ENCODE assay signal across 8 mouse cellular contexts in genomic region chr2:37704141-37704760, GRCm38 (mm10). TPM values are rescaled to one million over a fixed set of nuclear protein-coding genes. Genes with fewer than 3 reads are reported as not detected.
DNase-seq lines count a peak whose midpoint lies in the region; ATAC-seq and TF ChIP-seq lines count a peak whose summit lies in the region.

No protein-coding gene starts in this region.

- TF ChIP-seq POLR2A in heart, adult 2 months (IDR thresholded peaks at IDR 0.05; ENCODE audit: insufficient read depth, low read depth, low read length) = no peak
- TF ChIP-seq POLR2A in MEL (IDR thresholded peaks at IDR 0.05; ENCODE audit: control insufficient read depth in 1 of 2, insufficient read depth in 1 of 2, low read depth in 1 of 2, low read length in 2 of 2, poor library complexity in 1 of 2) = no peak

- 16% methylated on average over 4 of the region's 4 CpGs for WGBS in heart, adult 2 months
- 15% methylated on average over 4 of the region's 4 CpGs for WGBS in forebrain, embryonic 13.5 days
- WGBS in kidney, embryonic 16.5 days = 18% methylated on average over 4 of the region's 4 CpGs
- WGBS in neural tube, embryonic 12.5 days = 18% methylated on average over 4 of the region's 4 CpGs

- H3K4me2 ChIP-seq in forebrain, embryonic 13.5 days = peak overlapping the region; percentile 86
- H3K4me2 ChIP-seq in kidney, embryonic 16.5 days (replicated peaks; ENCODE audit: low read depth, low read length) = peak overlapping the region; percentile 86
- H3K4me2 ChIP-seq in neural tube, embryonic 12.5 days (replicated peaks) = peak overlapping the region; percentile 83

- peak overlapping the region; percentile 93 for H3K27ac ChIP-seq in heart, adult 2 months
- no peak overlapping the region for H3K27ac ChIP-seq in MEL (ENCODE audit: control insufficient read depth, low read depth, low read length)
- H3K27ac ChIP-seq in forebrain, embryonic 13.5 days = peak overlapping the region; percentile 96
- H3K27ac ChIP-seq in kidney, embryonic 16.5 days (ENCODE audit: low read length) = peak overlapping the region; percentile 94
- H3K27ac ChIP-seq in neural tube, embryonic 12.5 days = no peak overlapping the region

- no peaks in the 10 kb centered on the region for H3K36me3 ChIP-seq in heart, adult 2 months (ENCODE audit: control insufficient read depth, insufficient read depth, low read length)
- H3K36me3 ChIP-seq in MEL (ENCODE audit: control insufficient read depth in 1 of 2, insufficient read depth in 2 of 2, low read length in 2 of 2) = peaks cover 0 to 3% of the 10 kb centered on the region in 2 experiments; a peak in 2 of 4 replicates
- H3K36me3 ChIP-seq in forebrain, embryonic 13.5 days (ENCODE audit: poor library complexity, severe bottlenecking) = no peaks in the 10 kb centered on the region
- H3K36me3 ChIP-seq in kidney, embryonic 16.5 days (ENCODE audit: insufficient read depth, low read length) = no peaks in the 10 kb centered on the region
- no peaks in the 10 kb centered on the region for H3K36me3 ChIP-seq in neural tube, embryonic 12.5 days

- intact Hi-C loops in heart, adult 2 months (cut with DNase I) = no loop called here
- intact Hi-C loops in left cerebral cortex, postnatal 14 days (cut with DNase I) = no loop called here

- peaks cover 3% of the 10 kb centered on the region for H3K4me1 ChIP-seq in heart, adult 2 months (ENCODE audit: control insufficient read depth, insufficient read depth, low read length)
- H3K4me1 ChIP-seq in MEL (ENCODE audit: control insufficient read depth in 1 of 2, insufficient read depth in 2 of 2, low read length in 2 of 2) = peaks cover 2 to 7% of the 10 kb centered on the region in 2 experiments; a peak in 3 of 4 replicates
- H3K4me1 ChIP-seq in forebrain, embryonic 13.5 days = peaks cover 31% of the 10 kb centered on the region
- peaks cover 16% of the 10 kb centered on the region for H3K4me1 ChIP-seq in kidney, embryonic 16.5 days (ENCODE audit: insufficient read depth, low read length)
- H3K4me1 ChIP-seq in neural tube, embryonic 12.5 days = peaks cover 19% of the 10 kb centered on the region

- TF ChIP-seq EP300 in heart, adult 2 months (IDR thresholded peaks at IDR 0.05; ENCODE audit: insufficient read depth, low read depth, low read length) = no peak
- no peak for TF ChIP-seq EP300 in MEL (IDR thresholded peaks at IDR 0.05; ENCODE audit: low read depth in 1 of 2, low read length in 2 of 2)

- H3K9me3 ChIP-seq in MEL (replicated peaks; ENCODE audit: insufficient read depth, low read length) = no peaks in the 10 kb centered on the region
- no peaks in the 10 kb centered on the region for H3K9me3 ChIP-seq in forebrain, embryonic 13.5 days (replicated peaks)
- H3K9me3 ChIP-seq in kidney, embryonic 16.5 days (ENCODE audit: low read length) = no peaks in the 10 kb centered on the region
- no peaks in the 10 kb centered on the region for H3K9me3 ChIP-seq in neural tube, embryonic 12.5 days

- no peak for ATAC-seq in forebrain, embryonic 13.5 days
- ATAC-seq in kidney, embryonic 16.5 days (ENCODE audit: low FRiP score, low TSS enrichment) = no peak; the same call in 1 of the 2 replicates
- ATAC-seq in neural tube, embryonic 12.5 days (ENCODE audit: low FRiP score, low read depth) = no peak

- peak overlapping the region; percentile 99 for H3K4me3 ChIP-seq in heart, adult 2 months
- peak overlapping the region; percentile 37 to 97 for H3K4me3 ChIP-seq in MEL (ENCODE audit: control insufficient read depth in 1 of 2, insufficient read depth in 1 of 2, low read depth in 2 of 2, low read length in 2 of 2)
- H3K4me3 ChIP-seq in forebrain, embryonic 13.5 days = peak overlapping the region; percentile 97
- peak overlapping the region; percentile 100 for H3K4me3 ChIP-seq in kidney, embryonic 16.5 days (ENCODE audit: low read length)
- H3K4me3 ChIP-seq in neural tube, embryonic 12.5 days = peak overlapping the region; percentile 95

- TF ChIP-seq CTCF in heart, adult 2 months (IDR thresholded peaks at IDR 0.05) = no peak
- TF ChIP-seq CTCF in MEL (IDR thresholded peaks at IDR 0.05 in 2 of 3, conservative IDR thresholded peaks at IDR 0.05 in 1 of 3; ENCODE audit: control insufficient read depth in 1 of 3, insufficient read depth in 1 of 3, low read depth in 2 of 3, low read length in 3 of 3, poor library complexity in 1 of 3, severe bottlenecking in 1 of 3) = no peak

- no peak overlapping the region; the same call in none of the 2 replicates for H3K9ac ChIP-seq in heart, adult 2 months (ENCODE audit: low read depth, low read length)
- H3K9ac ChIP-seq in MEL (ENCODE audit: control insufficient read depth, low read depth, low read length, poor library complexity, severe bottlenecking) = peak overlapping the region; percentile 81; the same call in 1 of the 2 replicates
- peak overlapping the region; percentile 97 for H3K9ac ChIP-seq in forebrain, embryonic 13.5 days
- peak overlapping the region; percentile 96 for H3K9ac ChIP-seq in kidney, embryonic 16.5 days (replicated peaks; ENCODE audit: low read length)
- H3K9ac ChIP-seq in neural tube, embryonic 12.5 days = no peak overlapping the region

- DNase-seq in heart, adult 2 months = no peak
- no peak for DNase-seq in heart, adult 8-10 months (ENCODE audit: low spot score)
- DNase-seq in MEL (ENCODE audit: low read depth, low spot score) = no peak
- DNase-seq in spleen, adult 18-20 months = no peak
- no peak for DNase-seq in left cerebral cortex, postnatal 14 days (ENCODE audit: low spot score in 2 of 2)

- TF ChIP-seq RAD21 in MEL (IDR thresholded peaks at IDR 0.05; ENCODE audit: low read depth, low read length) = no peak

- H3K27me3 ChIP-seq in heart, adult 2 months (ENCODE audit: control insufficient read depth, insufficient read depth, low read length) = no peaks in the 10 kb centered on the region
- peaks cover 6 to 7% of the 10 kb centered on the region in 2 experiments for H3K27me3 ChIP-seq in MEL (ENCODE audit: control insufficient read depth in 1 of 2, insufficient read depth in 2 of 2, low read length in 2 of 2)
- no peaks in the 10 kb centered on the region for H3K27me3 ChIP-seq in forebrain, embryonic 13.5 days
- no peaks in the 10 kb centered on the region for H3K27me3 ChIP-seq in kidney, embryonic 16.5 days (ENCODE audit: insufficient read depth, low read length)
- no peaks in the 10 kb centered on the region for H3K27me3 ChIP-seq in neural tube, embryonic 12.5 days (replicated peaks)

- no peaks in the 10 kb centered on the region; the same call in 1 of the 2 replicates for H3K79me2 ChIP-seq in heart, adult 2 months (replicated peaks; ENCODE audit: control insufficient read depth, insufficient read depth, low read length)
- peaks cover 20% of the 10 kb centered on the region for H3K79me2 ChIP-seq in MEL (ENCODE audit: control insufficient read depth, insufficient read depth, low read length, poor library complexity)

TF ChIP-seq in MEL, 35 proteins besides CTCF, POLR2A, EP300 and RAD21:
- TF ChIP-seq ZKSCAN1 (IDR thresholded peaks at IDR 0.05; ENCODE audit: low read depth, low read length) = no peak

RNA-seq across cellular contexts. Expression of gene Strbp, which starts 0.6 kb away (rescaled TPM):
- 10 to 100 TPM; 17.4 to 20.0 TPM for total RNA-seq in heart, adult 2 months (2021)
- 1.5 and 3.5 TPM in 2 replicates for polyA plus RNA-seq in heart, adult 2 months (2012; rRNA removed)
- total RNA-seq in heart, adult 8-10 months (2022) = 10 to 100 TPM; 11.5 to 21.8 (median 16.1) TPM
- total RNA-seq in MEL (2012; rRNA removed) = 30.6 and 38.8 TPM in 2 replicates
- polyA plus RNA-seq in MEL (2012; ENCODE audit: insufficient read depth in 1 of 2, insufficient read length in 2 of 2, low read depth in 1 of 2, low replicate concordance in 2 of 2, missing spikeins in 1 of 2) = 100 to 1,000 TPM in 1 of 2 experiments, 10 to 100 TPM in 1; 59.8 to 123 TPM
- 101 and 105 TPM in 2 replicates for polyA plus RNA-seq in forebrain, embryonic 13.5 days (2015; fragmentation: Nextera tagmentation; extraction: Ambion mirVana)
- 38.7 and 39.0 TPM in 2 replicates for polyA plus RNA-seq in kidney, embryonic 16.5 days (2015; fragmentation: Nextera tagmentation; extraction: Ambion mirVana)
- polyA plus RNA-seq in neural tube, embryonic 12.5 days (2016; fragmentation: Nextera tagmentation; extraction: Ambion mirVana) = 94.9 and 103 TPM in 2 replicates
- 100 to 1,000 TPM; 234 to 237 TPM for total RNA-seq in left cerebral cortex, postnatal 14 days (2021)

Comparison
In these comparisons a context has a peak if more than half of its experiments do, and no peak if none do; other contexts are left out.
1. H3K27ac ChIP-seq: peak in heart, adult 2 months (single experiment), forebrain, embryonic 13.5 days (single experiment) and kidney, embryonic 16.5 days (single experiment); none in MEL (single experiment) and neural tube, embryonic 12.5 days (single experiment).
2. H3K9ac ChIP-seq: peak in MEL (single experiment), forebrain, embryonic 13.5 days (single experiment) and kidney, embryonic 16.5 days (single experiment); none in heart, adult 2 months (single experiment) and neural tube, embryonic 12.5 days (single experiment).
3. Peak in every context shown above with its lines, with median percentiles within 50 percentile points of each other: H3K4me3 ChIP-seq and H3K4me2 ChIP-seq.